Mouse (Mus musculus) large intestine, adult 2 months (tissue): Measurements from ENCODE around the gene Olfr690. TPM values are rescaled to one million over a fixed set of nuclear protein-coding genes. Genes with fewer than 3 reads are reported as not detected.

Experiments used
- polyA plus RNA-seq: library from polyadenylated mRNA; depleted of rRNA; stranded (reverse); fragments of >200 nt; gene quantifications from 2 replicates; pipeline ENCODE4 v1.2.3, GENCODE M21; 2012; rRNA removed

The Olfr690 gene
- polyA plus RNA-seq, 1 experiment: not detected

Other genes starting within 250 kb of the Olfr690 start
- not detected in 2 replicates for gene Olfr680-ps1, start 241.3 kb downstream of the Olfr690 start, polyA plus RNA-seq
- not detected in 2 replicates for gene Olfr681, start 217.3 kb downstream of the Olfr690 start, polyA plus RNA-seq
- not detected in 2 replicates for gene Olfr683, start 187.1 kb downstream of the Olfr690 start, polyA plus RNA-seq
- gene Olfr684, start 170.5 kb downstream of the Olfr690 start, polyA plus RNA-seq: not detected in 2 replicates
- gene Olfr685, start 148.1 kb downstream of the Olfr690 start, polyA plus RNA-seq: not detected in 2 replicates
- not detected in 2 replicates for gene Olfr686, start 126.6 kb downstream of the Olfr690 start, polyA plus RNA-seq
- gene Olfr688, start 46.0 kb downstream of the Olfr690 start, polyA plus RNA-seq: not detected in 2 replicates
- not detected in 2 replicates for gene Olfr689, start 22.9 kb downstream of the Olfr690 start, polyA plus RNA-seq
- gene Olfr691, start 8.2 kb upstream of the Olfr690 start, polyA plus RNA-seq: not detected in 2 replicates
- not detected in 2 replicates for gene Olfr692, start 34.1 kb upstream of the Olfr690 start, polyA plus RNA-seq
- not detected in 2 replicates for gene Gm5901, start 40.9 kb upstream of the Olfr690 start, polyA plus RNA-seq
- 64.6 and 88.7 TPM in 2 replicates for gene Fam160a2, start 66.0 kb upstream of the Olfr690 start, polyA plus RNA-seq
- gene Cnga4, start 70.5 kb upstream of the Olfr690 start, polyA plus RNA-seq: 0.09 and 0.10 TPM in 2 replicates
- gene Cckbr, start 91.6 kb upstream of the Olfr690 start, polyA plus RNA-seq: 0.12 TPM in 1 of 2 replicates, not detected in the other
- 21.8 and 23.4 TPM in 2 replicates for gene Cavin3, start 148.2 kb upstream of the Olfr690 start, polyA plus RNA-seq
- gene Smpd1, start 220.3 kb upstream of the Olfr690 start, polyA plus RNA-seq: 16.0 and 17.8 TPM in 2 replicates
- gene Apbb1, start 247.5 kb upstream of the Olfr690 start, polyA plus RNA-seq: 12.1 and 15.8 TPM in 2 replicates